Mouse (Mus musculus) R1 (cell line): Measurements from ENCODE around the gene Wdr92.

Source experiments
- DNase-seq: peaks from one replicate; pipeline ENCODE4 v3.0.0-alpha.2; 2018; ENCODE audit warnings: low read depth, low spot score

Gene Wdr92

DNA sequence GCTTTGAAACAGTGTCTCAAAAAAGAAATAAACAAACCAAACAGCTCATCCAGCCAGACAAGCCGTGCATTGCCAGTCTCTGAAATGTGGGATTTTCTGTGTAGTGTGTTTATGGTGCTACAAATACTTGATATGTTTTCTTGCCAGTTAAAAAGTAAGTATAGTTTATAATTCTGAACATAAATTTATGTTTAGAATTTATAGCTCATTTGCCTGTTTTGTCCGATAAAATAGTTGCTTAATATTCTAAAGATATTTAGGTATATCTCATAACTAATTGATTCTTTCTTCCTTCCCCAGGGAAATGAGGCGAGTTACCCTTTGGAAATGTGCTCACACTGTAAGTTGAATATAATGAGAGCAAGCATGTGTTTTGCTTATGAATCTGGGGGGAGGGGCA is at the start of gene Wdr92:
Wdr92 (plus strand) TSS at position 301 of the 400 bp plus-strand sequence.
- DNase-seq, result no peak

DNA sequence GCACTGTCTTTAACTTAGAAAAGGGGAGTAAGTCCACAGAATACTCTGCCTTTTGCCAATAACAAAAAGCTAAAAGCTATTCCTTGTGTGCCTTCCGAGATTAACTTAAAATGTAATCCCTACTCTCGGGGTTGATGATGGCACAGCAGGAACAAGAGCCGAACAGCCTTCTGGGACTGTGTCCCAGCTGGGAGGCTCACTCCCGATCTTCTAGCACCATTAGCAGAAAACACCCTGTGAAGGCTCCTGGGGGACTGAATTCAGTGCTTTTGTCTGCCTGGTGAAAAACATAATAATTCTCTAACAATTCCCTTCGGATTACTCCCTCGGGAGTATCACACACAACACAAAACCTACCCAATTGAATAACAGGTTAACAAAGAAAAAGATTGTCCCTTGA is 46.3 kb upstream of the Wdr92 start:
- peak; percentile 23 for DNase-seq

DNA sequence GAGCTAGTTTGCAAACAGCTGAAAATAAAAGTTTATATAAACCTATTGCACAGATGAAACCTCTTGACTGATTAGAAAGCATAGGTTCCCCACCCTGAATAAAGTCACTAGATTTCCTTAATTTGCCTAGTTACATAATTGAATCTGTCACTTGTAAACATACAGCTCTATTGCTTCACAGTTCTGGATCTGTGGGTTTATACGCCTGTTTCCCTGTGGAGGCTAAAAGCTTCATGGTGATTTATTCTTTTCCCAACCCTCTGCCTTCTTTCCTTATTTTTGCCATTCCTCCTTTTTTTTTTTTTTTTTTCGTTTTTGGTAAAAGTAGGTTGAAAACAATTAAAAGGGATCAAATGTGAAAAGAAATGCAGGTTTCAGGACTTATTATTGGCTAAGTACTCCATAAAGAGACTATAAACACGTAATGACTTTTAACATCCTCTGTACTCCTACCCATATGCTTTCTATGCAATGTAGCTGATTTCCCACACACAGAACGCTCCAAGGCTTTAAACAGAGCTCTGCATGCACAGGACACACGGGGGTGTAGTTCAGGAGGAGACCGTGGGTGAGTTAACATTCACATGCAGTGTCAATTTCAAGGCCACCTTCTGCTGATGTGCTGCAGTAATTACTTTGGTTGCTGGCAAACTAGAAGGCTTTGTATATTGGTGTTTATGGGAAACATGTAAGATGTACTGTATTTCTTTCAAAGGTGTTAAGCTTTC is 43.4 kb upstream of the Wdr92 start:
- no peak for DNase-seq

DNA sequence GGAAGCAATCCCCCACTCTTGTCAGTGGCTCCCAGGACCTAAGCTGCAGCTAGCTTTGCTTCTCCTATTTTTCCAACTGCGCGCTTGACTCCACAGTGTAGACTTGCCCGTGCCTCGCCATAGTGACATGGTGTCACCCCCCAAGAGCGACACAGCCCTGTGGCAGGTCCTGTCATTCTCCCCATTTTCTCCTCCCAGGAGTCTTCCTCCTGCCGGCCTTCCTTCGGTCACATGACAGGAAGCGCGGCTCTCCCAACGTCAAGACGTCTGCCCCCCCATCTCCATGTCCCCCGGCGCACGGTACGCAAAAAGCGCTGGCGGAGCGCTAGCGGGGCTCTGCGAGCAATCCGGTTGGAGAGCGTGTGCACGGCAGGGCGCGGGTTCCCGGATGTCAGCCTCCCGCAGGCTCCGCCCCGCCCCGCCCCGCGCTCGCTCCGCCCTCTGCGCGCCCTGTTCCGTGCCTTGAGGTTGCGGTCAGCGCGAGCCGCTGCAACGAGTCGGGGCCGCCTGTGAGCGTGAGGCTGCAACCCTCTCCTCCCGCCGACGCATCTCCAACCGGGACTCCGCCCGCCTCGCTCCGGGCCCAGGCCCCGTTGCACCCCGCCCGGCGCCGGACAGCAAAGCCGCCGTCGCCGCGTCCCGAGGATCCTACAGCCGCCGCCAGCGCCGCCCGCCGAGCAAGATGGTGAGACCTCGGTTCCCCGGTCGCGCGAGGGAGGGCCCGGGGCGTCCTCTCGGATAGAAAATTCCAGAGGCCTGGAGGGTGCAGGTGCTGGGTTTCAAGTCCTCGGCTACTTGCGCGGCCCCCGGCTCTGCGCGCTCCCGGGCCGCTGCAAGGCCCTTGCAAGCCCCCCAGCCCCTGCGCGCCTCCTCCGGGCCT is 22.8 kb upstream of the Wdr92 start, which contains the start of gene Ppp3r1:
Ppp3r1 (plus strand) TSS at position 406 of the 880 bp plus-strand sequence.
- peak; percentile 95 for DNase-seq

DNA sequence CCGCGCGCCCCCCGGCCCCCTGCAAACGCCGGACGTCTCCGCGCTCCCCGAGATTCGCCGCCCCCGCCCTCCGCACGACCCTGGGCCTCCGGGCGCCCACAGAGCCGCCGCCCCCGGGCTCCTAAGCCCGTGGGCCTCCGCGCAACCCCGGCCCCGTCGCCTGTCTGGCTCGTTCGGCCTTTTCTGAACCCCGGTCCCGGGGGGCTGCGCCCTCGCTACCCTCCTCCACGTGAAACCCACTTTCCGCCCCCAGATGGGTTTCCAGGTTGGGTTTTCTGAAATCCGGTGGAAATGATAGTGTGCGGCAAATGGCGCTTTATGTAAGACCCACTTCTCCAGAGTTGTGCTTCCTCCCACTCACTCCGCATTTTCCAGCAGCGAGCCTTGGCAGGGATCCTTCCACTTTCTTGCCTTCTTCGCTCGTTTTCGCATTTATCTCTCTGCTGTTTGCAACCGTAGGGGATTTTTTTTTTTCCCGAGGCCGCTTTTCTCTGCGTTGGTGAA is 22.1 kb upstream of the Wdr92 start:
- peak; percentile 41 for DNase-seq

DNA sequence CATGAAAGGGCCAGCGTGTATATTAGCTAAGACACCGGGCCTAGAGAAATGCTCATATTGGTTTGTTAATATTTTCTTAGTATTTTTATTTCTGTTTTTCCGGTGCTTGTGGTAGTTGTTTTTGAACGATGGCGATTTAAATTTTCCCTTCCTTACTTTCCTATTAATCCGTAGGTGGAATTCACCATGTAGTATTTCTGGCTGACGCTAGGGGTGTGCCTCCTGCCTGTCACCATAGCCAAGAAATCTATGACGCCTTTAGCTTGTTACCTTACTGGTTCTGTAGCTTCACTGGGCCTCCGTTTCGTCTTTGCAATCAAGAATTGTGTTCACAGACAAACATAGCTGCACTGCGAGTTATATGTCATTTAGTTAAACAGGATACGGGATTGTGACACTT is 21.7 kb upstream of the Wdr92 start:
- DNase-seq, result peak; percentile 81

DNA sequence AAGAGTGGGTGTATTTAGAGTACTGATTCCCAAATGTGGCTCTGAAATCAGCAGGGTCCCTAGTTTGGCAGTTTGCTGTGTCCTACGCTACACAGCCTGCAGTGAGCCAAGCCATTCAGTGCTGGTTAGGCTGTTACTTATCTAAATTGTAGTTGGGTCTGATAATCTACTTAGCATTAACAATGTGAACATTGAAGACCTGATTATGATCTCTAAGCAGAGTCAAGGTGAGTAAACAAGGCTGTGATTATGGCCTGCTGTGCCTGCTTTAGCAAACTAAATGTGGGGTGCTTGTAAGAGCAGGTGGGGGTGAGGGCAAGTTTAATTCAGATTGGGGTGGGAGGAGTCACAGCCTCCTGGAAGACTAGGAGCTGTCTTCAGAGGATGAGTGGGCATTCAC is 18.0 kb upstream of the Wdr92 start:
- DNase-seq, result peak; percentile 52

DNA sequence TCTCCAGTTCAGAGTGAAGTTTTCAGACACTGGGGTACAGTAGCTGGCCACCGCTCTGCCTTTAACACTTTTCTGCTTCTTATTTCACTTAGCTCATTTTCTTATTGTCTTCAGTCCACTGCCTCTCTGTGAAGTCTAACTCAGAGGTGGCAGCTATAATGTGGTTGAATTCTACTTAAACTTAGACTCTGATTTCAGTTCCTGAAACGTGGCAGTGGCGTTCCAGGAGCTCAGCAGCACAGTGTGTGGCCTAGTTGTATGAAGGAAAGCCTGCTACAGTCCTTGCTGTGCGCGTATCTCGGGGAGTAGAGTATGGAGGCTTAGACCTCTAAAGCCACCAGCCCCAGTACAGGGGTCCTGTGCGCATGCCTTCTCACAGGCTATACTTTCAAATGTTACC is 15.3 kb upstream of the Wdr92 start:
- no peak for DNase-seq

DNA sequence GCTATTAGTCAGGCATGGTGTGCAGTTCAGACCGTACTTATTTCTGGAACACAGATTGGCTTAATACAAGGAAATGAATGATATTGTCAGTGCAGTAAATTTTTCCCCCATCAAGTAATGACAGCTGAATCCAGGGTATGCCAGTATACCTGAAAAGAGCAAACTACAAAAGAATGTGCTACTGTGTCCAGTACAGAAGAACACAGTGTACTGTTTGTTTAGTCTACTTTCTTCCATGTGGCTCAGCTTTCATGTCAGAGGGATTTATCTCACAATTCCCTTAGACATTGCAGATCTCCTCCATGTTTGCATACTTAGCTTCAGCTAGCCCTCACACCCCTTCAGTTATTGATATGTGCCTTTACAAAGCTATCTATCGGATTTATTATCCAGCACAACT is 12.6 kb upstream of the Wdr92 start:
- DNase-seq, result no peak

DNA sequence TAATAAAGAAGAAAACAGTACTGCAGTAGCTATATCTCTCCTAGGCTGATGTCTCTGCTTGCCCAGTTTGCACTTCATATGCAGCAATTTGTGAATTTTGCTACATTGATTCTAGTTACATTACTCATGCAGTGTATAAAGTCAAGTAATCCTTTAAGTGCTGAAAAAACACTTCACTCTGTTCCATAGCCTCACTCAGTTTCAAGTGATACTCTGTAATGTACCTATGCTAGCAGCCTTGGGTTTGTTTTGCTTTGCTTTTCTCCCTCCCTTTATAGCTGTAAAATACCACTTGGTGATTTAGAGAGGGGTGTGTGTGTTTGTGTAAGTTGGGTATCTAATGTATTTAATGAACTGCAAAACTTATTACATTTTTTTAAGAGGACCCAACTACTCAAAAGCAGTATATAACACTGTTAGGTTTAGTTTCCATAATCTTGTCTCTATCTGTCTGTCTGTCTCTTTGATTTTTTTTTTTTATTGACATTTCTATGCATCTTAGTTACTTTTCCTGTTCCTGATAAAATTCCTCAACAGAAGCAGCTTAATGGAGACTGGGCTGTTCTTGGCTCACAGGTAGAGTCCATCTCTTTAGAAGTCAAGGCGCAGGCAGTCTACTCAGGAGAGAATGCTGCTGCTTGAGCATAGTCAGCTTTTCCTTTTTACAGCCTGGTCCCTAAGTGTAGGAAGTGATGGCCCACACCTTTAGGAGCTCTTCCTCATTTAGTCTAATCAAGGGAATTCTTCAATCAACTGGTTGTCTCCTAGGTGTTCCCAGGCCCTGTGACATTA is 10.8 kb upstream of the Wdr92 start:
- no peak for DNase-seq

DNA sequence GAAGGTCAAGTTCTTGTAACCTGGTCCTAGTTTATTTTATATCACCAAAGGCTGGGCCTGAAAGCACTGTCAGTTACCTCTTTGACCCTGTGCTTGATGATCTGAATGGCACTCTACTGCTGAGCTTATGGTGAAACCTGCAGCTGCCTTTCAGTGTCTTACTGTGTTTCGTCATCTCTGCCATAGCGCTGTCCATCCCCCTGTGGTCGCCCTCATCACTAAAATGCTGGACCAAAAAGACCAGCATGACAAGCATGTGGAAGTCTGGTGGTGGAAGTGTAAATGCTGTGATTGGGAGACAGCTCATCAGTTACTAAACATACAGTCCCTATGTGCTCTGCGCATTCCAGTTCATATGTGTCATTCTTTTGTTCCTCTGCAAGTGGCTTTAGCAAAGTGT is 9.6 kb upstream of the Wdr92 start:
- no peak for DNase-seq

DNA sequence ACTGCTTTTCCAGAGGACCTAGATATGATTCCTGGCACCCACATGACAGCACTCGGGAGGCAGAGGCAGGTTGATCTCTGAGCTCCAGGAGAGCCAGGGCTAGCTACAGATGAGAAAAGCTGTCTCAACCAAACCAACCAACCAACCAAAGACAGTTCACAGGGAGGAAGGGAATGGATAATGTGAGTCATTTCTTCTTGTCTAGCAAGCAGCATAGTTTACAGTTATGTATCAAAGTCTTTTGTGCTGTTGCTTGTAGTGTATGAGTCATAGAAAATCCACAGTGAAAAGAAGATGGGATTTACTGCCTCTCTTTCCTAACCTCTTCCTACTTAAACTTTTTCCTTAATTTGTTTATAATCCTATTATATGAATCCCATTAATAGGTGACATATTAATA is 5.3 kb upstream of the Wdr92 start:
- DNase-seq, result no peak

DNA sequence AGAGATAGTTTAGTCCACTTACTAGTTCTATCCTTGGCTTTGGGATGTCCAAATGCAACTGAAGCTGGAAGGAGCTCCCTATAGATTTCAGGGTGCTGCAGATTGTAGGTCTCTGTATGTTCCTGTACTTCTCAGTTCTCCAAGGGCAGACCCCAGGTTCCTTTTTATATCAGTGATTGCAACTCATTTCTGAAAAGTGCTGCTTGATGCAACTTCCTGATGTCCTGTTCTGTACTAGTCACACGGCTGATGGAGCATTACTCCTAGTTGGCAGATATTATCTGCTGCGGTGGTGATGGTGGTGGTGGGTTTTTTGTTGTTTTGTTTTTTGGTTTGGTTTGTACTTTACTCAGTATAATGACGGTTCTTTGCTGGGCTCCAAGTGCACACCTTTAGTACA is 1.2 kb upstream of the Wdr92 start:
- DNase-seq, result no peak

DNA sequence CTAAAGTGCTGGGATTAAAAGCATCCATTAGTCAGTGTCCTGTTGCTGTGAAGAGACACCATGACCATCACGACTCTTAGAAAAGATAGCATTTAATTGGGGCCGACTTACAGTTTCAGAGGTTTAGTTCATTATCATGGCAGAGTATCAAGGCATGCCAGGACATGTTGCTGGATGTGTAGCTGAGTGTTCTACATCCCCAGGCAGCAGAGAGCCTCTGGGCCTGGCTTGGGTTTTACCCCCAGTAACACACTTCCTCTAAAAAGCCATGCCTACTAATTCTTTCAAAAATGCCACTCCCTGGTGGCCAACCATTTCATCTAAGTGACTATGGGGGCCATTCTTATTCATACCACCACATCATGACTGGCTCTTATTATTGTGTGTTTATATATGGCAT is 1.3 kb downstream of the Wdr92 start:
- DNase-seq, result peak; percentile 23

DNA sequence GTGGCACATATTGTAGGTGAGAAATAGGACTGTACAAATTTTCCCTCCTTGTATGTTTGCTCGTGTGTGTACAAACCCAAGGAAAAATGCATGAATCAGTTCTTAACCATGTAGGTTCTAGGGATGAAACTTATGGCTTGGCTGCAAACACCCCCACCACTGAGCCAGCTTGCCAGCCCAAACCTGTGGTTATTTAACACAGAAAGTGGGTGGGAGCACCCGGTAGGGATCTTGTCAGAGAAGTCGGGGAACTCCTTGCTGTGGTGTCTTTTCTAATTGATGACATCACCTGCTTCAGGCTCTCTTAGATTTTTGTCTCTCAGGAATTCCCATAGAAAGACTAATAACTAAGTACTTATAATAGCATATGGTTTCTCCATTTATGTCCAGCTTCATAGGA is 5.7 kb downstream of the Wdr92 start:
- DNase-seq, result no peak

DNA sequence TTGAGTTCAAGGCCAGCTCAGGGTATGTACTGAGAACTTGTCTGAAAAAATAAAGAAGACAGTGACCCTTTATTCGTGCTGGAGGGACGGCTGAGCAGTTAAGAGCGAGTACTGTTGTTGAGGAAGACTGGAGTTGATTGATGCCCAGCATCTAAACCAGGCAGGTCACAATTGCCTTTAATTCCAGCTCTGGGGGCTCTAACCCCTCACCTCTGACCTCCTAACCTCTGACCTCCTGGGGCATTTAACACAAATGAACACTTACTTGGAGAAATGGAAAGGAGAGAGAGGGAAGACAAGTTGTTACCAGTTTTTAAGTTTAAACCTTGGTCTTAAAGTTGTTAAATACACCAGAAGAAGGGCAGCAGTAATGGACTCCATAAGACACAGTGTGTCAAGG is 6.9 kb downstream of the Wdr92 start:
- DNase-seq, result no peak

DNA sequence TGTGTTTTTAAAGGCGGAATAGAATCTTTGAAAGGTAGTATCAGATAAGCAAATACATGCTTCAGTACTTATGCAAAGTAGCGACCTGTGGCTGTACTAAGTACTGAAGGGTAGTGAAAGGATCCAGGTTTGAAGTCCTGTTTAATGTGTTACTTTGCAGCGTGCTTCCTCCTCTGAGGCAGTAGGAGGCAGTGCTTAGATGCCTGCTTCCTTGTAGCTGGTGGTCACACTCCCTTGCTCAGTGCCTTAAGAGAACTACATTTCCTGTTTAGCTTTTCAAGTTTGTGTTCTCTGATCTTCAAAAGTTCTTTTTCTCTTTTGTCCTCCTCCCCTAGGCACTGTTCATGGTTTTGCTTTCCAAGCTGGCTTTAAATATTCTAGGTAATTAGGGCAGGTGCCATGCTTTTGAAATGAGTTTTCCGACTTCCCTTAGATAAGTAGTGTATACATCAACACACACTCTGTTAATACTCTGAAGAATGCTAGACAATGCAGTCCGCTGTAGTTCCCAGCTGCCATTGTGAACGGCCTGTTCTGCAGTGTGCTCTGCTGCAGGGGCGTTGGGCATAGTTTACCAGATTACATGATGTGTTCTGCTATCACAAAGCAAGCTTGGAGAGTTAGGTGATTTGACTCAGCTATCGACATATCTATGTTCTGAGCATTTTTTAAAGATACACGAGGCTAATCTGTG is 10.4 kb downstream of the Wdr92 start:
- peak; percentile 80 for DNase-seq

DNA sequence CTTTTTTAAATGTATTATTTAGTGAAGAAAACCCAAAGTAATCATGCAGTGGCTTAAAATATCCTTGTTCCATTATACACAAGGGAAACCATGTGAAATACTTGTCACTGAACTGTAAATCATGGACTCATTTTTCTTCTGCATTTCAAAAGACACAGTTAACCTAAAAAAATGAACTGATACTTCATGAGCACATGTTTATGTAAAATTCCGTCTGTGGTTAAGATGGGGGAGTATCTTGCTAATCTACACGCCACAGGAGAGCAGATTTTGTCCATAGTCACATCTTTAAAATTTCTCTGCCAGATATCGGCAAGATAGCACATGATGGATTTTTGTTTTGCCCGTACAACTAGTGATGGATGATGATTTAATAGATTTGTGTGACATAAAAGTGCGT is 17.3 kb downstream of the Wdr92 start:
- no peak for DNase-seq

DNA sequence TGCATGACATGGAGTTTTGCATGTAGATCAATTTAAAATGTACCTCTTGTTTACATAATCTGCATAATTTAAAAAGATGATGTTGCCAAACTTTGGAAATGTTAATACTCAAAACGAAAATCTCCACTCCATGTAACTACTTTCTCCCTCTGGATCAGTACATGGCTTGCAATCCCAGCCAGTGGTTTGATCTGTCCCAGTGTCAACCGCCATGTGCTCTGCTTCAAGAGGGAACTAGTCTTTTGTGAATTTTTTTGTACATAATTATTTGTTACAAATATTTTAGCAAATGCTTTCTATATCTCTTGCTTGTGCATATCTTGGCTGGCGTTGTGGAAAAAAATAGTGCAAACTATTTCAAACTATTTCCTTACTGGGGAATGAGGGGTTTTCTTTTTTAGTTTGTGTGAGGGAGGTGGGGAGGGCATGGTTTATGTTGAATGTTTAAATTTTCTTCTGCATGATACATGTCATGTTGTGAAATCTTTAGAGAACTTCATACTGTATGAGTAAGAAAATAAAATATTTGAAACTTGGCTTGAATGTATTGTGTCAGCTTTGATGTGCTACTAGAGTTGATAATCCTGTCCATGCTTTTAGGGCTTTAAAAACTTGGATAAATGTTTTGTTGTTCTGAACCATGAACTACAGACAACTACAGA is 18.1 kb downstream of the Wdr92 start:
- no peak for DNase-seq

DNA sequence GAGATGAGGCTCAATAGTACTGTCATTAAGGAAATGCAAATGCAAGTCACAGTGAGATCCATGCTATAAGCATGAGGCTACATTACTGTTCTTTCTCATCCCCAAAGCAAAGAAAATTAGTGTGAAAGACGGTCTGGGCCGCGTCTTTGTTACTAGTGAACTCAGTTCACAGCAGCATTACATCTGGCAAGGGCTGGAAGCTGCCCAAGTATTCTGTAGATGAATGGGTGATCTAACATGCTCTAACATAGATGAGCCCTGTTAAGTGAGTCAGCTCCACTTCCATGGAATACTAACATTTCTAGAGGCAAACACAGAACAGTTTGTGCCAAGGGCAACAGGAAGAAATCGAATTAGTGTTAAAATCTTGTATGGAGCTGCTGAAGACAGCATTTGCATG is 19.0 kb downstream of the Wdr92 start:
- no peak for DNase-seq

DNA sequence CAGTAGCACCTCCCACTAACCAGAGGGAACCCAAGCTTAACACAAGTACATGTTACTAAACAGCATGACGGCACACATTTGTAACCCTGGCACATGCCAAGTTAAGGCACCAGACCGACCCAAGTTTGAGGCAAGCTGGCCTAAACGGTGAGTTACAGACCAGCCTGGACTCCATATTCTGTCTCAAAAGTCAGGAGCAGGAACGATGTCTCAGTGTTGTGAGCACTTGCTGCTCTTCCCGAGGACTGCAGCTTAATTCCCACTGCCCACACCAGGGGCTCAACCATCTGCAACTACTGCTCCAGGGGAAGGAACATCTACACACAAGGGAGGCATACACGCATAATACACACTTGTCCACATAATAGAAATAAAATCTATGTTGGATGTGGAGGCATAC is 20.6 kb downstream of the Wdr92 start:
- DNase-seq, result no peak
